Mouse (Mus musculus) embryo, embryonic 10.5 days (tissue): ENCODE measurements around the gene Zar1.
"Not testable (repeated sequence)": the region's sequence is repeated elsewhere in the genome, so short reads cannot be mapped to it uniquely, and the experiment has no call there.

Experiments used
- DNase-seq: peaks from one replicate; pipeline ENCODE4 v3.0.0-alpha.2; 2015; ENCODE audit warnings: low spot score

Zar1 gene

GRCm38 (mm10) chr5:72580970-72581332, at the start of gene Zar1:
Zar1 (minus strand) TSS chr5:72581254.
- DNase-seq, result peak; percentile 23

GRCm38 (mm10) chr5:72630026-72630425, 49.0 kb upstream of the Zar1 start:
- DNase-seq, result no peak

GRCm38 (mm10) chr5:72621022-72621421, 40.0 kb upstream of the Zar1 start:
- no peak for DNase-seq

GRCm38 (mm10) chr5:72617413-72617812, 36.4 kb upstream of the Zar1 start:
- DNase-seq, result no peak

- no peak for DNase-seq
Measured at GRCm38 (mm10) chr5:72603138-72603537, 22.1 kb upstream of the Zar1 start.

- peak; percentile 77 for DNase-seq
Measured at GRCm38 (mm10) chr5:72601006-72601405, 20.0 kb upstream of the Zar1 start.

- DNase-seq, result peak; percentile 50
Measured at GRCm38 (mm10) chr5:72587192-72587681, 6.2 kb upstream of the Zar1 start, which contains the start of gene Gm5868. Gm5868 (minus strand) TSS chr5:72587551.

- not testable (repeated sequence) for DNase-seq
Measured at GRCm38 (mm10) chr5:72586667-72587191, 5.7 kb upstream of the Zar1 start.

GRCm38 (mm10) chr5:72586122-72586521, 5.1 kb upstream of the Zar1 start:
- not testable (repeated sequence) for DNase-seq

- peak; percentile 23 for DNase-seq
Measured at GRCm38 (mm10) chr5:72580088-72580969, 725 bp downstream of the Zar1 start.

GRCm38 (mm10) chr5:72579599-72579998, 1.5 kb downstream of the Zar1 start:
- peak; percentile 42 for DNase-seq

GRCm38 (mm10) chr5:72565621-72566020, 15.4 kb downstream of the Zar1 start:
- DNase-seq, result no peak

- not testable (repeated sequence) for DNase-seq
Measured at GRCm38 (mm10) chr5:72563183-72563582, 17.9 kb downstream of the Zar1 start.

- no peak for DNase-seq
Measured at GRCm38 (mm10) chr5:72560976-72561628, 20.0 kb downstream of the Zar1 start.

GRCm38 (mm10) chr5:72559544-72560049, 21.5 kb downstream of the Zar1 start, which contains the start of gene Nfxl1:
Nfxl1 (minus strand) TSS chr5:72559684.
- DNase-seq, result peak; percentile 99

GRCm38 (mm10) chr5:72558716-72559526, 22.1 kb downstream of the Zar1 start:
- DNase-seq, result peak; percentile 49

GRCm38 (mm10) chr5:72556245-72556644, 24.8 kb downstream of the Zar1 start:
- DNase-seq, result no peak

- DNase-seq, result no peak
Measured at GRCm38 (mm10) chr5:72551209-72551608, 29.8 kb downstream of the Zar1 start.

GRCm38 (mm10) chr5:72528896-72529295, 52.2 kb downstream of the Zar1 start:
- DNase-seq, result no peak
